Mouse (Mus musculus) kidney, embryonic 15.5 days (tissue): ENCODE results near the gene Ubn1. TPM values are rescaled to one million over a fixed set of nuclear protein-coding genes. Genes with fewer than 3 reads are reported as not detected.

ENCODE experiments used
- ATAC-seq: fragments of 200-750 bp; cut with Nextera tagmentation; replicated peaks from 2 replicates; pipeline ENCODE4 v1.8.0; 2017; ENCODE audit warnings: moderate TSS enrichment; ENCODE audit not compliant: low FRiP score
- H3K27ac ChIP-seq: fragments of 300-500 bp; sonication (generic); 2 replicates; pipeline ENCODE4 v1.5.1; 2015; ENCODE audit warnings: mild to moderate bottlenecking, inconsistent platforms
- H3K27me3 ChIP-seq: fragments of 300-500 bp; sonication (generic); 2 replicates; pipeline ENCODE4 v1.6.1; 2015; ENCODE audit warnings: inconsistent platforms
- H3K36me3 ChIP-seq: fragments of 300-500 bp; sonication (generic); 2 replicates; pipeline ENCODE4 v1.6.1; 2015; ENCODE audit warnings: inconsistent platforms
- H3K4me1 ChIP-seq: fragments of 300-500 bp; sonication (generic); 2 replicates; pipeline ENCODE4 v1.6.1; 2015; ENCODE audit warnings: inconsistent platforms
- H3K4me2 ChIP-seq: fragments of 300-500 bp; sonication (generic); 2 replicates; pipeline ENCODE4 v1.6.1; 2015; ENCODE audit warnings: moderate library complexity, mild to moderate bottlenecking, inconsistent platforms
- H3K4me3 ChIP-seq: fragments of 300-500 bp; sonication (generic); replicated peaks from 2 replicates; pipeline ENCODE4 v1.5.1; 2015; ENCODE audit warnings: mild to moderate bottlenecking, inconsistent platforms
- H3K9ac ChIP-seq: fragments of 300-500 bp; sonication (generic); 2 replicates; pipeline ENCODE4 v1.6.1; 2015; ENCODE audit warnings: mild to moderate bottlenecking, inconsistent platforms
- H3K9me3 ChIP-seq: fragments of 300-500 bp; sonication (generic); replicated peaks from 2 replicates; pipeline ENCODE4 v1.6.1; 2016; ENCODE audit warnings: inconsistent platforms
- WGBS: fragments of 180-500 bp; shearing (Covaris S2); methylation state at CpG from one replicate; pipeline ENCODE4 v1.1.7; 2015; ENCODE audit warnings: mixed read lengths; 5-methylcytosine and 5-hydroxymethylcytosine counted together
- polyA plus RNA-seq: library from polyadenylated mRNA; unstranded; fragments of >200 nt; fragmentation: Nextera tagmentation; extraction: Ambion mirVana; gene quantifications from 2 replicates; pipeline ENCODE4 v1.2.1, GENCODE M21; 2015

Ubn1 gene
- polyA plus RNA-seq = 18.5 and 19.9 TPM in 2 replicates

- peak within 1 kb of the TSS; percentile 73 for H3K4me2 ChIP-seq
- H3K27me3 ChIP-seq = no peaks in the 10 kb centered on the region
- ATAC-seq = peak; percentile 99
- H3K9me3 ChIP-seq = no peaks in the 10 kb centered on the region
- H3K9ac ChIP-seq = peak within 1 kb of the TSS; percentile 91
- H3K4me1 ChIP-seq = peaks cover 24% of the 10 kb centered on the region
- H3K36me3 ChIP-seq = peaks cover 49% of the 10 kb centered on the region
- peak within 1 kb of the TSS; percentile 99 for H3K27ac ChIP-seq
- WGBS = 0% methylated on average over 56 of the region's 56 CpGs
- H3K4me3 ChIP-seq = peak within 1 kb of the TSS; percentile 99
Observed at GRCm38 (mm10) chr16:5049774-5050234, at the start of gene Ubn1, which contains the start of gene Glyr1. Gene Ubn1, plus strand, starts transcription at chr16:5050057. Gene Glyr1, minus strand, starts transcription at chr16:5049863.

GRCm38 (mm10) chr16:5000611-5001010, 49.2 kb upstream of the Ubn1 start:
- ATAC-seq = no peak
- no peaks in the 10 kb centered on the region for H3K27me3 ChIP-seq
- no peaks in the 10 kb centered on the region for H3K9me3 ChIP-seq
- no peak overlapping the region for H3K4me2 ChIP-seq
- WGBS = 65% methylated on average over 3 of the region's 3 CpGs
- H3K4me1 ChIP-seq = 0 out of 2 replicates have a peak, but pooled peaks cover 6% of the 10 kb centered on the region
- no peaks in the 10 kb centered on the region for H3K36me3 ChIP-seq
- no peak overlapping the region for H3K4me3 ChIP-seq
- H3K9ac ChIP-seq = no peak overlapping the region
- H3K27ac ChIP-seq = no peak overlapping the region

GRCm38 (mm10) chr16:5007067-5007466, 42.8 kb upstream of the Ubn1 start, which contains the start of gene Smim22:
Gene Smim22, plus strand, starts transcription at chr16:5007288.
- 39% methylated on average over 5 of the region's 5 CpGs for WGBS
- H3K9me3 ChIP-seq = no peaks in the 10 kb centered on the region
- H3K4me3 ChIP-seq = peak within 1 kb of the TSS; percentile 10; the same call in 1 of the 2 replicates

GRCm38 (mm10) chr16:5007492-5007891, 42.4 kb upstream of the Ubn1 start:
- peak overlapping the region; percentile 40 for H3K4me2 ChIP-seq
- WGBS = 44% methylated on average over 6 of the region's 6 CpGs
- peaks cover 14% of the 10 kb centered on the region for H3K4me1 ChIP-seq
- peaks cover 6% of the 10 kb centered on the region for H3K36me3 ChIP-seq
- H3K9me3 ChIP-seq = no peaks in the 10 kb centered on the region
- H3K27ac ChIP-seq = 0 out of 2 replicates have a peak overlapping the region, but pooled peaks have one; percentile 22
- no peaks in the 10 kb centered on the region for H3K27me3 ChIP-seq
- H3K9ac ChIP-seq = 0 out of 2 replicates have a peak overlapping the region, but pooled peaks have one; percentile 10
- peak overlapping the region; percentile 10; the same call in 1 of the 2 replicates for H3K4me3 ChIP-seq
- 0 out of 2 replicates have a peak, but pooled peaks have one; percentile 30 for ATAC-seq

More at GRCm38 (mm10) chr16:5007067-5007466, 42.8 kb upstream of the Ubn1 start, which contains the start of gene Smim22:
- Histone ChIP-seq H3K36me3 (peaks cover 6% of the 10 kb centered on the region), H3K27ac (0 out of 2 replicates have a peak within 1 kb of the TSS, but pooled peaks have one; percentile 22), H3K27me3 (no peaks in the 10 kb centered on the region), H3K4me1 (peaks cover 10% of the 10 kb centered on the region), H3K4me2 (peak within 1 kb of the TSS; percentile 40), H3K9ac (0 out of 2 replicates have a peak within 1 kb of the TSS, but pooled peaks have one; percentile 10)
- peak; percentile 58; the same call in 1 of the 2 replicates for ATAC-seq

GRCm38 (mm10) chr16:5008076-5008475, 41.8 kb upstream of the Ubn1 start:
- Histone ChIP-seq H3K4me1 (peaks cover 20% of the 10 kb centered on the region), H3K36me3 (peaks cover 6% of the 10 kb centered on the region), H3K4me2 (0 out of 2 replicates have a peak overlapping the region, but pooled peaks have one; percentile 40), H3K9me3 (no peaks in the 10 kb centered on the region), H3K27me3 (no peaks in the 10 kb centered on the region), H3K9ac (no peak overlapping the region), H3K27ac (no peak overlapping the region), H3K4me3 (no peak overlapping the region)
- WGBS = 85% methylated on average over 12 of the region's 12 CpGs
- no peak for ATAC-seq

- Histone ChIP-seq H3K27ac (no peak overlapping the region), H3K4me1 (peaks cover 20% of the 10 kb centered on the region), H3K4me3 (no peak overlapping the region), H3K36me3 (peaks cover 16% of the 10 kb centered on the region), H3K27me3 (no peaks in the 10 kb centered on the region), H3K4me2 (no peak overlapping the region), H3K9ac (no peak overlapping the region), H3K9me3 (no peaks in the 10 kb centered on the region)
- WGBS = 92% methylated on average over 10 of the region's 10 CpGs
- ATAC-seq = no peak
Observed at GRCm38 (mm10) chr16:5010371-5010935, 39.4 kb upstream of the Ubn1 start.

GRCm38 (mm10) chr16:5011285-5011684, 38.6 kb upstream of the Ubn1 start:
- 0 out of 2 replicates have a peak overlapping the region, but pooled peaks have one; percentile 21 for H3K9ac ChIP-seq
- no peaks in the 10 kb centered on the region for H3K27me3 ChIP-seq
- no peak overlapping the region for H3K4me2 ChIP-seq
- no peak overlapping the region for H3K4me3 ChIP-seq
- peaks cover 20% of the 10 kb centered on the region for H3K4me1 ChIP-seq
- no peak overlapping the region for H3K27ac ChIP-seq
- no peaks in the 10 kb centered on the region for H3K9me3 ChIP-seq
- 92% methylated on average over 7 of the region's 7 CpGs for WGBS
- no peak for ATAC-seq
- H3K36me3 ChIP-seq = peaks cover 24% of the 10 kb centered on the region

GRCm38 (mm10) chr16:5012036-5013005, 37.5 kb upstream of the Ubn1 start:
- WGBS = 41% methylated on average over 13 of the region's 13 CpGs
- Histone ChIP-seq H3K36me3 (peaks cover 34% of the 10 kb centered on the region), H3K9me3 (no peaks in the 10 kb centered on the region), H3K4me2 (peak overlapping the region; percentile 77), H3K9ac (peak overlapping the region; percentile 64), H3K27ac (peak overlapping the region; percentile 76), H3K27me3 (no peaks in the 10 kb centered on the region), H3K4me1 (peaks cover 20% of the 10 kb centered on the region), H3K4me3 (peak overlapping the region; percentile 82)
- ATAC-seq = peak; percentile 17; the same call in 1 of the 2 replicates

- peaks cover 44% of the 10 kb centered on the region for H3K36me3 ChIP-seq
- peak within 1 kb of the TSS; percentile 64 for H3K9ac ChIP-seq
- H3K4me3 ChIP-seq = peak within 1 kb of the TSS; percentile 82
- no peaks in the 10 kb centered on the region for H3K27me3 ChIP-seq
- H3K4me1 ChIP-seq = peaks cover 20% of the 10 kb centered on the region
- peak within 1 kb of the TSS; percentile 77 for H3K4me2 ChIP-seq
- under 1% methylated on average over 60 of the region's 63 CpGs for WGBS
- H3K27ac ChIP-seq = peak within 1 kb of the TSS; percentile 76
- H3K9me3 ChIP-seq = no peaks in the 10 kb centered on the region
- peak; percentile 99 for ATAC-seq
Observed at GRCm38 (mm10) chr16:5013054-5013838, 36.6 kb upstream of the Ubn1 start, which contains the start of gene Rogdi. Gene Rogdi, minus strand, starts transcription at chr16:5013553.

GRCm38 (mm10) chr16:5014578-5014977, 35.3 kb upstream of the Ubn1 start:
- Histone ChIP-seq H3K27me3 (no peaks in the 10 kb centered on the region), H3K4me2 (no peak overlapping the region), H3K9me3 (no peaks in the 10 kb centered on the region), H3K4me3 (no peak overlapping the region), H3K4me1 (peaks cover 20% of the 10 kb centered on the region), H3K27ac (peak overlapping the region; percentile 10; the same call in 1 of the 2 replicates), H3K9ac (no peak overlapping the region), H3K36me3 (peaks cover 57% of the 10 kb centered on the region)
- 87% methylated on average over 4 of the region's 4 CpGs for WGBS
- no peak for ATAC-seq

- H3K27me3 ChIP-seq = no peaks in the 10 kb centered on the region
- no peaks in the 10 kb centered on the region for H3K4me1 ChIP-seq
- no peak overlapping the region for H3K4me2 ChIP-seq
- WGBS = 94% methylated on average over 3 of the region's 3 CpGs
- ATAC-seq = no peak
- H3K9ac ChIP-seq = no peak overlapping the region
- H3K36me3 ChIP-seq = peaks cover 99% of the 10 kb centered on the region
- no peaks in the 10 kb centered on the region for H3K9me3 ChIP-seq
- no peak overlapping the region for H3K4me3 ChIP-seq
- no peak overlapping the region for H3K27ac ChIP-seq
Observed at GRCm38 (mm10) chr16:5024021-5024420, 25.8 kb upstream of the Ubn1 start.
